Mouse (Mus musculus) erythroblast, embryonic 14.5 days (primary cell): Measurements from ENCODE around the gene Prelp. TPM values are rescaled to one million over a fixed set of nuclear protein-coding genes. Genes with fewer than 3 reads are reported as not detected.
"Not testable (repeated sequence)": the region's sequence is repeated elsewhere in the genome, so short reads cannot be mapped to it uniquely, and the experiment has no call there.

Experiments
- H3K27me3 ChIP-seq: 2 replicates; pipeline ENCODE4 v1.6.1; 2012; ENCODE audit warnings: inconsistent platforms; ENCODE audit not compliant: control insufficient read depth
- H3K36me3 ChIP-seq: 2 replicates; pipeline ENCODE4 v1.6.1; 2012; ENCODE audit warnings: mild to moderate bottlenecking, inconsistent platforms; ENCODE audit not compliant: control insufficient read depth
- H3K4me1 ChIP-seq: 2 replicates; pipeline ENCODE4 v1.6.1; 2012; ENCODE audit warnings: inconsistent platforms; ENCODE audit not compliant: control insufficient read depth
- H3K4me3 ChIP-seq: replicated peaks from 2 replicates; pipeline ENCODE3; 2012; ENCODE audit warnings: moderate library complexity, mild to moderate bottlenecking, inconsistent platforms
- H3K9me3 ChIP-seq: 2 replicates; pipeline ENCODE4 v1.6.1; 2012; ENCODE audit warnings: low read length, inconsistent platforms, mixed read lengths; ENCODE audit not compliant: control insufficient read depth
- GATA1 ChIP-seq: IDR thresholded peaks from 2 replicates; pipeline ENCODE4 v1.6.1; 2012; ENCODE audit warnings: low read length, inconsistent platforms, mixed read lengths
- TAL1 ChIP-seq: IDR thresholded peaks from 3 replicates; pipeline ENCODE4 v1.6.1; 2012; ENCODE audit warnings: low read length, inconsistent platforms, mixed read lengths
- polyA plus RNA-seq: library from polyadenylated mRNA; stranded (reverse); fragments of >175 nt; gene quantifications from 2 replicates; pipeline ENCODE4 v1.2.3, GENCODE M21; 2012

The Prelp gene
- polyA plus RNA-seq = not detected in 2 replicates

DNA sequence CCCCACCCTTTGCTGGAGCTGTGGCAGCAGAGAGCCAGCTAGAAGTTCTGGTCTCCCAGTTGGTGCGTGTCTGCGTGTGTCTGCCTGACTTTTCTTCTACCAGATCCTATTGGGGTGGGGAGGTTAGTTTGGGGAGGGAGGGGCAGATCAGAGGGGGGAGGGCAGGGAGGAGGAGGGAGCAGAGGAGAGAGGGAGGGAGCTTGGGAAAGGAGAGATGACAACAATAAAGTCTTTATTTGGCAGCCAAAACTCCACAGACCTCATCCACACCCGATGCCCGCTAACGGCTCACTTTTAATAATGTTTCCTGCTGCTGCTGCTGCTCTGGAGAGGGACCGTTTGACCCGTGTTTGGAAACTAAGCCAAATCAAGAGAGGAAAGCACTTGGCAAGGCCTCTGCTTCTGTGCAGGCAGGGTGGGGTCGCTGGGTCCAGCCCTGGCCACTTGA is at the start of gene Prelp:
Gene Prelp (minus strand): TSS at position 111 of the 448 bp plus-strand sequence.
- no peaks in the 10 kb centered on the region for H3K36me3 ChIP-seq
- peaks cover 4% of the 10 kb centered on the region for H3K27me3 ChIP-seq
- peaks cover 6% of the 10 kb centered on the region for H3K9me3 ChIP-seq
- no peak within 1 kb of the TSS for H3K4me3 ChIP-seq
- TF ChIP-seq GATA1 (no peak), TAL1 (no peak)
- peaks cover 5% of the 10 kb centered on the region; the same call in 1 of the 2 replicates for H3K4me1 ChIP-seq

DNA sequence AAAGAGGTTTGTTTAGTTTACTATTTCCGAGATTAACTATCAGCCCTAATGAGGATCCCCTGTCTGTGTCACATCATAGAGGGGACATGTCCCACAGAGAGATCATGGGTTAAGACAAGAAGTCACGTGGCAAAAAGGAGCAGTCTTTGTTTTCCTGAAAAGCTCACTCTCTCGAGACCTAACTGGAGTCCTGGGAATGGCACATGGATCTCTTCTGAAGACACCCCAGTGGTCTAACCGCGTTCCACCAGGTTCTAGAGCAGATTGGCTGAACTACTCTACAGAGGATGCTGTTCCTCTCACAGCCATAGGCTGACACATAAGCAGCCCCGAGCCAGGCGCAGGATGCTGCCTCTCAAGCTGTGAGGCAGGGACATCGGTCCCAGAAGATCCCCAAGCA is 48.2 kb upstream of the Prelp start:
- Histone ChIP-seq H3K4me1 (peaks cover 5% of the 10 kb centered on the region; the same call in 1 of the 2 replicates), H3K4me3 (no peak overlapping the region), H3K9me3 (no peaks in the 10 kb centered on the region), H3K27me3 (no peaks in the 10 kb centered on the region; the same call in 1 of the 2 replicates), H3K36me3 (no peaks in the 10 kb centered on the region)
- no peak for TF ChIP-seq TAL1
- no peak for TF ChIP-seq GATA1

DNA sequence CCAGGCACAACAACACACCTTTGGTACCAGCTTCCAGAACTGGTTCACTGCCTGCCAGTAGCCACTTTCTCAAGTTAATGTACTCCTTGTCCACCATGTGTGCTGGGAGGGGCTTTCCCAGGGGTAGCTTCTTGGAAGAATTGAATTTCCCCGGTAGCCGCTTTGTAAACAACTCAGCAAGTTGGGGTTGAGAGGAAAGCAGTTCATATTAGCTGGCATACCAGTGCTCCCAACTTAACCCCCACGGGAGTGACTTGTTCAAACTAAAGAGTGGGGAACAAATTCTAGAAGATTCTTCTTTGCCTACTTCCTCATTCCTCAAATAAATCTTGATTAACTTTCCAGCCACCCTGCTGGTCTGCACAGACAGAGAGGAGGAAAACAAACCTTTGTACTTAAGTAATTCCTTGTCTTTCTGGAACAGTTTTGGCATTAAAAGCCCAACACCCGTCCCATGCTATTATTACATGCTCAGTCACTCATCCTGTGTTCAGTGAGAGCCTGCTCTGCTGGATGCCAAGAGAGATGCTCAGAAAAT is 47.6 kb upstream of the Prelp start:
- Histone ChIP-seq H3K9me3 (no peaks in the 10 kb centered on the region), H3K4me3 (no peak overlapping the region), H3K36me3 (no peaks in the 10 kb centered on the region), H3K27me3 (no peaks in the 10 kb centered on the region; the same call in 1 of the 2 replicates), H3K4me1 (peaks cover 5% of the 10 kb centered on the region; the same call in 1 of the 2 replicates)
- TF ChIP-seq TAL1 (no peak), GATA1 (no peak)

DNA sequence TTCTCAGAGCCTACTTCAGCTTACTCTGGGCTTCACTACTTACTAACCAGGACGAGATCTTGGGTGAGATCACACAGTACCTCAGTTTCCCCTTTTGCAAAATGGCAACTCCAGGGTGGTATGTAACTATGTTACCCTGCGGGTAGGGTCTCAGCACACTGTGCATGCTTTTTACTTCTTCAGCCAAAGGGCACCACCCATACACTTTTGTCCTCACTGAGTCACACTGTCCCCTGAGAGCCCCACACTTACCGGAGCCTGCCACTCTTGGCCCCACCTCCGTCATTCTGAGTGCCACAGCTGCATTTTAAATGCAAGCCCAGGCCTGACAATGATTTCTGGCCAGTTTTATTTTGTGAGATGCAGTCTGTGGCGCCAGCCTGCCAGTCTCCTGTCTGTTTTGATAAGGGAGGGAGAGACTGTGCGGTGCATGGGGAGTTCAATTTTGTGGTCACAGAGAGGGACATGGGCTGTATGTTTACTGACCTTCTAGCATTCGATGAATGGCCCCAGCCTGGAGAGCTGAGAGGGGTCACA is 46.3 kb upstream of the Prelp start:
- TF ChIP-seq TAL1 (no peak), GATA1 (no peak)
- Histone ChIP-seq H3K36me3 (no peaks in the 10 kb centered on the region), H3K9me3 (no peaks in the 10 kb centered on the region), H3K4me3 (no peak overlapping the region), H3K27me3 (no peaks in the 10 kb centered on the region), H3K4me1 (peaks cover 11% of the 10 kb centered on the region)

DNA sequence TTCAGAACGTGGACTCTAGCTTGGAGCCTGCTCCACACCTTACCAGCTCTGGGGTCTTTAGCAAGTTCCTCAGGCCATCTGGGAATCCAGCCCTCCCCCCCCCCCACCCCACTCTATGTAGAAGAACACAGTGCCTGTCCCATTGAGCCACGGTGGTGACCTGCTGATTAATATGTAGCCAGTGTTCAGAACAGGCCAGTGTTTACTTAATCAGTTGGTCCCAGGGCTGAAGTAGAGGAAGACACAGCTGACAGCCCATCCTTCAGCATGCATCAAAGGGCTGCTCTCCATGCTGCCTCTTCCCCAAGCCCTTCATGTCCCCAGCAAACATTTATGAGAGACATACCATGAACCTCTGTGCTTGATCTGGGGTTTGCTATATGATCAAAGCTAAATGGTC is 44.8 kb upstream of the Prelp start:
- no peaks in the 10 kb centered on the region for H3K36me3 ChIP-seq
- H3K4me1 ChIP-seq = peaks cover 17% of the 10 kb centered on the region
- no peaks in the 10 kb centered on the region for H3K9me3 ChIP-seq
- no peak for TF ChIP-seq GATA1
- TF ChIP-seq TAL1 = no peak
- H3K27me3 ChIP-seq = 0 out of 2 replicates have a peak, but pooled peaks cover 3% of the 10 kb centered on the region
- H3K4me3 ChIP-seq = no peak overlapping the region

DNA sequence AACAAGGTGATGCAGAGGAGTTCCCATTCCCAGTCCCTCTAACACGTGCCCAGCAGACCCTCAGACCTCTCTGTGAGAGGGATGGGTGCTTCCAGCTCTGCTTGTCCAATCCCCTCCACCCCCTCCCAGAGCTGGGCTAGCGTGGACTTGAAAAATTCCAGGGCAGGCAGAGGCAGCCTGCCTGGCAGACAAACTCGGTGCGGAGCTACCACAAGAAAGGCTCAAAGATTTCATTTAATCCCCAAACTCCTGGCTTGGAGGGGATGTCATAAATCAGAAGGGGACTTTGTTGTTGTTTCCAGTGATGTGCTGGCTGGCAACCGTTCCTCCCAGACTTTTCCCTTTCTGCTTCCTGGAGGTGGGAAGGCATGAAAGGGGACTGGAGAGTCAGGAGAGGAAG is 44.1 kb upstream of the Prelp start:
- H3K27me3 ChIP-seq = 0 out of 2 replicates have a peak, but pooled peaks cover 3% of the 10 kb centered on the region
- TF ChIP-seq TAL1 (no peak), GATA1 (no peak)
- no peak overlapping the region for H3K4me3 ChIP-seq
- peaks cover 19% of the 10 kb centered on the region for H3K4me1 ChIP-seq
- H3K36me3 ChIP-seq = no peaks in the 10 kb centered on the region
- no peaks in the 10 kb centered on the region for H3K9me3 ChIP-seq

DNA sequence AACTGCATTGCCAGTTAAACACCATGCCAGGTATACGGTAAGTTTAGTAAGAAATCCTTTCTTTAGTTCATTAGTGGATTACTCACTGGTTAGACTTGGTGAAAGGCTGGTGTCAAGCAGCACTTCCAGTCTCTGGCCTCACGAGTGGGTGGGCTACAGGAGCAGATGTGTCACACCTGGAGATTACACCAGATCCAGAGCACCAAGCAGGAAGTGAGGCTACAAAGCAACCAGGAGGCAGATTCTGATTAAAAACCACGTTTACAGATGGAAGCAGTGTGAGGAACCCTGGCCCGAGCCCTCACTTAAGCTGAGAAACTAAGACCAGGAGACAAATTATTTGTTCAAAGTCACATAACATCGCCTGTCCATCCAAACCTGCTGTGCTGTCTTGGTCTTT is 43.5 kb upstream of the Prelp start:
- peaks cover 19% of the 10 kb centered on the region for H3K4me1 ChIP-seq
- TF ChIP-seq GATA1 = no peak
- no peak for TF ChIP-seq TAL1
- no peaks in the 10 kb centered on the region for H3K9me3 ChIP-seq
- no peak overlapping the region for H3K4me3 ChIP-seq
- H3K27me3 ChIP-seq = 0 out of 2 replicates have a peak, but pooled peaks cover 3% of the 10 kb centered on the region
- no peaks in the 10 kb centered on the region for H3K36me3 ChIP-seq

DNA sequence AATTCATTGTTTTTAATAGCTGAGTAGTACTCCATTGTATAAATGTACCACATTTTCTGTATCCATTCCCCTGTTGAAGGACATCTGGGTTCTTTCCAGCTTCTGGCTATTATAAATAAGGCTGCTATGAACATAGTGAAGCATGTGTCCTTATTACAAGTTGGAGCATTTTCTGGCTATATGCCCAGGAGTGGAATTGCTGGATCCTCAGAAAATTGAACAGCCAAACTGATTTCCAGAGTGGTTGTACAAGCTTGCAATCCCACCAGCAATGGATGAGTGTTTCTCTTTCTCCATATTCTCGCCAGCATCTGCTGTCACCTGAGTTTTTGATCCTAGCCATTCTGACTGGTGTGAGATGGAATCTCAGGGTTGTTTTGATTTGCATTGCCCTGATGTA is 42.4 kb upstream of the Prelp start:
- not testable (repeated sequence) for H3K4me3 ChIP-seq, H3K36me3 ChIP-seq, H3K9me3 ChIP-seq, H3K27me3 ChIP-seq
- peaks cover 19% of the 10 kb centered on the region for H3K4me1 ChIP-seq

DNA sequence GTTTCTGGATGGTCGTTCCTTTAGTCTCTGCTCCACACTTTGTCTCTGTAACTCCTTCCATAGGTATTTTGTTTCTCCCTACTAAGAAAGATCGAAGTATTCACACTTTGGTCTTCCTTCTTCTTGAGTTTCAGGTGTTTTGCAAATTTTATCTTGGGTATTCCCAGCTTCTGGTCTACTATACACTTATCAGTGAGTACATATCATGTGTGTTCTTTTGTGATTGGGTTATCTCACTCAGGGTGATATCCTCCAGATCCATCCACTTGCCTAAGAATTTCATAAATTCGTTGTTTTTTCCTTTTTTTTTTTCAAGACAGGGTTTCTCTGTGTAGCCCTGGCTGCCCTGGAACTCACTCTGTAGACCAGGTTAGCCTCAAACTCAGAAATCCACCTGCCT is 41.9 kb upstream of the Prelp start:
- peaks cover 19% of the 10 kb centered on the region for H3K4me1 ChIP-seq

More for the DNA sequence above, 41.9 kb upstream of the Prelp start:
- H3K27me3 ChIP-seq, H3K4me3 ChIP-seq, H3K36me3 ChIP-seq, H3K9me3 ChIP-seq: not testable (repeated sequence)
